Mouse (Mus musculus) limb, embryonic 15.5 days (tissue): ENCODE measurements around the gene Arpp21. TPM values are rescaled to one million over a fixed set of nuclear protein-coding genes. Genes with fewer than 3 reads are reported as not detected.

Experiments used
- ATAC-seq: fragments of 200-750 bp; cut with Nextera tagmentation; 2 replicates; pipeline ENCODE4 v1.8.0; 2017; ENCODE audit warnings: low read depth, moderate TSS enrichment; ENCODE audit not compliant: insufficient number of reproducible peaks, low FRiP score, low TSS enrichment
- H3K27ac ChIP-seq: fragments of 300-500 bp; sonication (generic); 2 replicates; pipeline ENCODE4 v1.5.1; 2015; ENCODE audit warnings: moderate library complexity, mild to moderate bottlenecking, inconsistent platforms
- H3K27me3 ChIP-seq: fragments of 300-500 bp; sonication (generic); 2 replicates; pipeline ENCODE4 v1.6.1; 2015; ENCODE audit warnings: inconsistent platforms
- H3K36me3 ChIP-seq: fragments of 300-500 bp; sonication (generic); 2 replicates; pipeline ENCODE4 v1.6.1; 2015; ENCODE audit warnings: inconsistent platforms
- H3K4me1 ChIP-seq: fragments of 300-500 bp; sonication (generic); 2 replicates; pipeline ENCODE4 v1.6.1; 2015; ENCODE audit warnings: inconsistent platforms
- H3K4me2 ChIP-seq: fragments of 300-500 bp; sonication (generic); 2 replicates; pipeline ENCODE4 v1.6.1; 2015; ENCODE audit warnings: mild to moderate bottlenecking, inconsistent platforms
- H3K4me3 ChIP-seq: fragments of 300-500 bp; sonication (generic); 2 replicates; pipeline ENCODE4 v1.5.1; 2015; ENCODE audit warnings: mild to moderate bottlenecking, inconsistent platforms
- H3K9ac ChIP-seq: fragments of 300-500 bp; sonication (generic); 2 replicates; pipeline ENCODE4 v1.6.1; 2015; ENCODE audit warnings: inconsistent platforms
- H3K9me3 ChIP-seq: fragments of 300-500 bp; sonication (generic); 2 replicates; pipeline ENCODE4 v1.6.1; 2016; ENCODE audit warnings: inconsistent platforms
- WGBS: fragments of 180-500 bp; shearing (Covaris S2); methylation state at CpG from one replicate; pipeline ENCODE4 v1.1.7; 2015; 5-methylcytosine and 5-hydroxymethylcytosine counted together
- polyA plus RNA-seq: library from polyadenylated mRNA; unstranded; fragments of >200 nt; fragmentation: Nextera tagmentation; extraction: Ambion mirVana; gene quantifications from 2 replicates; pipeline ENCODE4 v1.2.1, GENCODE M21; 2015

Arpp21 gene
- polyA plus RNA-seq, 1 experiment from 2014 or later: 13.1 TPM

- Histone ChIP-seq H3K27ac (no peak overlapping the region), H3K36me3 (no peaks in the 10 kb centered on the region), H3K27me3 (no peaks in the 10 kb centered on the region), H3K4me3 (no peak overlapping the region), H3K4me2 (no peak overlapping the region), H3K4me1 (peaks cover 3% of the 10 kb centered on the region; the same call in 1 of the 2 replicates), H3K9ac (no peak overlapping the region), H3K9me3 (no peaks in the 10 kb centered on the region)
- ATAC-seq: no peak
- WGBS: 85% methylated on average over 5 of the region's 5 CpGs
These were observed 62.0 kb downstream of the Arpp21 start for GRCm38 (mm10) chr9:112173778-112174177.

GRCm38 (mm10) chr9:112164677-112165076, 71.1 kb downstream of the Arpp21 start:
- Histone ChIP-seq H3K27ac (no peak overlapping the region), H3K4me2 (no peak overlapping the region), H3K9ac (no peak overlapping the region), H3K9me3 (no peaks in the 10 kb centered on the region), H3K27me3 (no peaks in the 10 kb centered on the region), H3K4me1 (no peaks in the 10 kb centered on the region), H3K36me3 (no peaks in the 10 kb centered on the region), H3K4me3 (no peak overlapping the region)
- 79% methylated on average over 4 of the region's 4 CpGs for WGBS
- no peak for ATAC-seq

- no peak overlapping the region for H3K27ac ChIP-seq
- H3K27me3 ChIP-seq: no peaks in the 10 kb centered on the region
- no peaks in the 10 kb centered on the region for H3K4me1 ChIP-seq
- ATAC-seq: no peak
- H3K4me2 ChIP-seq: no peak overlapping the region
- H3K36me3 ChIP-seq: no peaks in the 10 kb centered on the region
- no peaks in the 10 kb centered on the region for H3K9me3 ChIP-seq
- H3K9ac ChIP-seq: no peak overlapping the region
- 61% methylated on average over 2 of the region's 2 CpGs for WGBS
- no peak overlapping the region for H3K4me3 ChIP-seq
These were observed 74.8 kb downstream of the Arpp21 start for GRCm38 (mm10) chr9:112160981-112161380.

GRCm38 (mm10) chr9:112153972-112154371, 81.8 kb downstream of the Arpp21 start:
- no peak overlapping the region for H3K4me2 ChIP-seq
- no peak overlapping the region for H3K9ac ChIP-seq
- no peak overlapping the region for H3K27ac ChIP-seq
- H3K9me3 ChIP-seq: no peaks in the 10 kb centered on the region
- no peak for ATAC-seq
- H3K4me3 ChIP-seq: no peak overlapping the region
- no peaks in the 10 kb centered on the region for H3K4me1 ChIP-seq
- no peaks in the 10 kb centered on the region for H3K27me3 ChIP-seq
- 67% methylated on average over 5 of the region's 5 CpGs for WGBS
- H3K36me3 ChIP-seq: no peaks in the 10 kb centered on the region

- H3K27me3 ChIP-seq: no peaks in the 10 kb centered on the region
- H3K4me2 ChIP-seq: no peak overlapping the region
- H3K9me3 ChIP-seq: no peaks in the 10 kb centered on the region
- WGBS: 88% methylated on average over 2 of the region's 2 CpGs
- no peak overlapping the region for H3K27ac ChIP-seq
- H3K4me3 ChIP-seq: no peak overlapping the region
- H3K36me3 ChIP-seq: no peaks in the 10 kb centered on the region
- H3K4me1 ChIP-seq: no peaks in the 10 kb centered on the region
- no peak for ATAC-seq
- no peak overlapping the region for H3K9ac ChIP-seq
These were observed 83.0 kb downstream of the Arpp21 start for GRCm38 (mm10) chr9:112152762-112153161.

GRCm38 (mm10) chr9:112151177-112151576, 84.6 kb downstream of the Arpp21 start:
- no peaks in the 10 kb centered on the region for H3K4me1 ChIP-seq
- no peaks in the 10 kb centered on the region for H3K9me3 ChIP-seq
- no peak for ATAC-seq
- H3K27ac ChIP-seq: no peak overlapping the region
- no peak overlapping the region for H3K4me2 ChIP-seq
- no peaks in the 10 kb centered on the region for H3K27me3 ChIP-seq
- no peaks in the 10 kb centered on the region for H3K36me3 ChIP-seq
- 75% methylated on average over 5 of the region's 5 CpGs for WGBS
- no peak overlapping the region for H3K4me3 ChIP-seq
- H3K9ac ChIP-seq: no peak overlapping the region

GRCm38 (mm10) chr9:112140658-112141057, 95.1 kb downstream of the Arpp21 start:
- H3K4me1 ChIP-seq: no peaks in the 10 kb centered on the region
- H3K4me2 ChIP-seq: no peak overlapping the region
- no peaks in the 10 kb centered on the region for H3K36me3 ChIP-seq
- H3K27me3 ChIP-seq: no peaks in the 10 kb centered on the region
- 80% methylated on average over 8 of the region's 8 CpGs for WGBS
- H3K9me3 ChIP-seq: no peaks in the 10 kb centered on the region
- no peak overlapping the region for H3K4me3 ChIP-seq
- no peak for ATAC-seq
- no peak overlapping the region for H3K27ac ChIP-seq
- no peak overlapping the region for H3K9ac ChIP-seq

- Histone ChIP-seq H3K9ac (no peak overlapping the region), H3K4me2 (no peak overlapping the region), H3K36me3 (no peaks in the 10 kb centered on the region), H3K27ac (no peak overlapping the region), H3K27me3 (no peaks in the 10 kb centered on the region), H3K9me3 (no peaks in the 10 kb centered on the region), H3K4me1 (no peaks in the 10 kb centered on the region), H3K4me3 (no peak overlapping the region)
- ATAC-seq: no peak
These were observed 97.9 kb downstream of the Arpp21 start for GRCm38 (mm10) chr9:112137820-112138219.

- Histone ChIP-seq H3K9me3 (no peaks in the 10 kb centered on the region), H3K4me2 (no peak overlapping the region), H3K9ac (no peak overlapping the region), H3K4me3 (no peak overlapping the region), H3K27me3 (no peaks in the 10 kb centered on the region), H3K27ac (no peak overlapping the region), H3K4me1 (no peaks in the 10 kb centered on the region), H3K36me3 (no peaks in the 10 kb centered on the region)
- 39% methylated on average over 3 of the region's 3 CpGs for WGBS
- no peak for ATAC-seq
These were observed 104.9 kb downstream of the Arpp21 start for GRCm38 (mm10) chr9:112130812-112131211.

- no peak overlapping the region for H3K9ac ChIP-seq
- H3K4me3 ChIP-seq: no peak overlapping the region
- H3K27me3 ChIP-seq: no peaks in the 10 kb centered on the region
- no peak overlapping the region for H3K27ac ChIP-seq
- no peak for ATAC-seq
- no peak overlapping the region for H3K4me2 ChIP-seq
- 46% methylated on average over 10 of the region's 10 CpGs for WGBS
- no peaks in the 10 kb centered on the region for H3K4me1 ChIP-seq
- no peaks in the 10 kb centered on the region for H3K36me3 ChIP-seq
- no peaks in the 10 kb centered on the region for H3K9me3 ChIP-seq
These were observed 111.1 kb downstream of the Arpp21 start for GRCm38 (mm10) chr9:112124667-112125066.

- ATAC-seq: no peak
- H3K27me3 ChIP-seq: no peaks in the 10 kb centered on the region
- no peak overlapping the region for H3K4me2 ChIP-seq
- no peak overlapping the region for H3K9ac ChIP-seq
- H3K36me3 ChIP-seq: no peaks in the 10 kb centered on the region
- no peak overlapping the region for H3K27ac ChIP-seq
- H3K4me3 ChIP-seq: no peak overlapping the region
- H3K4me1 ChIP-seq: peaks cover 3% of the 10 kb centered on the region; the same call in 1 of the 2 replicates
- WGBS: 64% methylated on average over 4 of the region's 4 CpGs
- H3K9me3 ChIP-seq: no peaks in the 10 kb centered on the region
These were observed 111.6 kb downstream of the Arpp21 start for GRCm38 (mm10) chr9:112124184-112124583.

- no peak for ATAC-seq
- Histone ChIP-seq H3K27ac (no peak overlapping the region), H3K4me1 (peaks cover 10% of the 10 kb centered on the region), H3K27me3 (no peaks in the 10 kb centered on the region), H3K4me3 (no peak overlapping the region), H3K9me3 (no peaks in the 10 kb centered on the region), H3K9ac (no peak overlapping the region), H3K36me3 (no peaks in the 10 kb centered on the region), H3K4me2 (no peak overlapping the region)
- WGBS: 46% methylated on average over 6 of the region's 6 CpGs
These were observed 112.3 kb downstream of the Arpp21 start for GRCm38 (mm10) chr9:112123421-112123828.

GRCm38 (mm10) chr9:112119535-112119934, 116.2 kb downstream of the Arpp21 start:
- Histone ChIP-seq H3K4me2 (no peak overlapping the region), H3K4me3 (no peak overlapping the region), H3K4me1 (peaks cover 15% of the 10 kb centered on the region), H3K36me3 (no peaks in the 10 kb centered on the region), H3K9ac (no peak overlapping the region), H3K27ac (no peak overlapping the region), H3K9me3 (no peaks in the 10 kb centered on the region), H3K27me3 (no peaks in the 10 kb centered on the region)
- ATAC-seq: no peak
- WGBS: 36% methylated on average over 3 of the region's 3 CpGs
